Mouse (Mus musculus) megakaryocyte, embryonic 14.5 days (primary cell): ENCODE data around the gene Metap2. TPM values are rescaled to one million over a fixed set of nuclear protein-coding genes. Genes with fewer than 3 reads are reported as not detected.

Source experiments
- H3K27me3 ChIP-seq: replicated peaks from 2 replicates; pipeline ENCODE3; 2012; ENCODE audit warnings: inconsistent platforms
- H3K36me3 ChIP-seq: replicated peaks from 2 replicates; pipeline ENCODE3; 2012; ENCODE audit warnings: low read length, inconsistent platforms, mixed read lengths
- H3K4me1 ChIP-seq: 2 replicates; pipeline ENCODE4 v1.6.1; 2012; ENCODE audit warnings: inconsistent platforms
- H3K4me3 ChIP-seq: replicated peaks from 2 replicates; pipeline ENCODE3; 2012; ENCODE audit warnings: moderate library complexity, mild to moderate bottlenecking, inconsistent platforms
- H3K9me3 ChIP-seq: 2 replicates; pipeline ENCODE4 v1.6.1; 2012; ENCODE audit warnings: inconsistent platforms
- FLI1 ChIP-seq: IDR thresholded peaks from 2 replicates; pipeline ENCODE4 v1.6.1; 2012; ENCODE audit warnings: low read length, inconsistent platforms, mixed read lengths
- GATA1 ChIP-seq: IDR thresholded peaks from 3 replicates; pipeline ENCODE4 v1.6.1; 2012; ENCODE audit warnings: mixed read lengths, low read length, inconsistent platforms, borderline replicate concordance
- polyA plus RNA-seq: library from polyadenylated mRNA; stranded (reverse); fragments of >175 nt; gene quantifications from 2 replicates; pipeline ENCODE4 v1.2.3, GENCODE M21; 2012; ENCODE audit warnings: low replicate concordance; ENCODE audit not compliant: insufficient read depth

Gene Metap2
- polyA plus RNA-seq: 45.4 and 494 TPM in 2 replicates

DNA sequence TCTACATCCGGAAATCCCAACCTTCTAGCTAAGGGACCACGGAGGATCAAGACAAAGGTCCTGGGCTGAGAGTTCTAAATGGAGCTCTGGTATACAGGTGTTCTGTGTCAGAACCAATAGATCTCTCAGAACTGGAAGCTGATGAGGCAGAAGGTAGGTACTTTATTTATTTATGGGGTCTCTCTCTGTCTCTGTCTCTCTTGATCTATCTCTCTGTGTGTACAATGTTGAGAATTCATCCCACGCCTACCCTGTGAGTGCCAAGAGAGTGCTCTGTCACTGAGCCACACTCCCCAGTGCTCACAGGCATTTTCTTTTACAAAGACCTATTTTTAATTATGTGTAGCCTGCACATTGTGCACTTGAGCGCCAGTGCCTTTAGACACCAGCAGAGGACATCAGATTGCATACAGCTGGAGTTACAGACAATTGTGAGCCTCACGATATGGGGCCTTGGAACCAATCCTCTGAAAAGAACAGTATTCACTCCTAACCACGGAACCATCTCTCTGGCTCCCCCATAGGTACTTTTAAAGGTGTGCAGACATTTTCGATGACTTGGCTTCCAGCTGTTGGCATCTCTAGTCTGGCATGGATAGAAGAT lies at the start of gene Metap2:
Gene Metap2, minus strand, starts transcription at position 51 of the 604 bp plus-strand sequence.
- TF ChIP-seq GATA1 (no peak), FLI1 (no peak)
- Histone ChIP-seq H3K9me3 (no peaks in the 10 kb centered on the region), H3K27me3 (no peaks in the 10 kb centered on the region), H3K4me1 (no peaks in the 10 kb centered on the region), H3K36me3 (no peaks in the 10 kb centered on the region), H3K4me3 (no peak within 1 kb of the TSS)

DNA sequence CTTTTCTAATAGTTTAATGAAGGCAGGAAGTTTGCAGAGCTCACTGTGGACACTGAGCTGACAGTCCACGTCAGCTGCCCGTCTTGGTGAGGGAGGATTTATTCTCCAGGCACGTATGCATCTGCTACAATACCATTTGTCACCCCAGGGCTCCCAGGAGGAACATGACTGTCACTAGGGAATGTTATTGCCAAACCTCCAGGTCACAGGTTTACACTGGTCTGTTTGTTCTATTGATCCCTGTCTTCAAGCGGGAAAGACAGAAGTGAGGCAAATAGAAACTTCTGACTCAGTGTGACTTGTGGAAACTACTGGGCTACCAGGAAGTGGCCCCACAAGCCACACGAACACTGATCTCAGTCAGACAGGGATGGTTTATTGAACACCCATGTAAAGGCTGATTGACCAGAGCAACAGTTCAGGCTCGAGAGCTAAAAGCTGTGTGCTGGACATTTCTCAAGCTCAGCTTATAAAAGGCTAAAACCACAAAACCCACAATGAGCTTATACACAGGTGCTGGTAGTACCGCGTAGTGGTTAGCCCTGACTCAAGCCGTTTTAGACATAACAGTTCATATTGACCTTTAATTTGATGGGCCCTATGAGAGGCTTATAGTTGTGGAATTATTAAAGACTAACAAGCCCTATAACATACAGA lies 49.1 kb upstream of the Metap2 start:
- Histone ChIP-seq H3K4me1 (no peaks in the 10 kb centered on the region), H3K9me3 (no peaks in the 10 kb centered on the region), H3K4me3 (no peak overlapping the region), H3K27me3 (peaks cover 7% of the 10 kb centered on the region), H3K36me3 (no peaks in the 10 kb centered on the region)
- TF ChIP-seq FLI1 (no peak), GATA1 (no peak)

DNA sequence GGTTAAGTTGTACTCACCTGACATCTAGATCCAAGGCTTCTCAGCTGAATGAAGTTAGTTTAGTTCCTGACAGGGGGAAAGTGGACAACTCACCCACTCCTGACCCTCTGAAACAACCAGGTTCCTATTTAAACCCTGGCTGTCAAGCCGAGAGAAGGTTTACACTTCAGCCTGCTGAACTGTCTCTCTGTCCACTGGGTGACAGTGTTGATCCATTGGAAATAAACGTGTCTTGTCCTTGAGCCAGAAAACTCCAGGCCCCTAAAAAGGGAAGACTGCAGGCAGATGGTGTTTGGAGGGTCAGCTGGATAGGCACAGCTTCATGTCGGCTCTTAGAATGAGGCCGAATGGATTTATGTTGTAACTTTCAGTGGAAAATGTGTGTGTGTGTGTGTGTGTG lies 48.5 kb upstream of the Metap2 start:
- Histone ChIP-seq H3K4me3 (no peak overlapping the region), H3K9me3 (no peaks in the 10 kb centered on the region), H3K36me3 (no peaks in the 10 kb centered on the region), H3K27me3 (peaks cover 9% of the 10 kb centered on the region), H3K4me1 (no peaks in the 10 kb centered on the region)
- TF ChIP-seq GATA1 (no peak), FLI1 (no peak)

DNA sequence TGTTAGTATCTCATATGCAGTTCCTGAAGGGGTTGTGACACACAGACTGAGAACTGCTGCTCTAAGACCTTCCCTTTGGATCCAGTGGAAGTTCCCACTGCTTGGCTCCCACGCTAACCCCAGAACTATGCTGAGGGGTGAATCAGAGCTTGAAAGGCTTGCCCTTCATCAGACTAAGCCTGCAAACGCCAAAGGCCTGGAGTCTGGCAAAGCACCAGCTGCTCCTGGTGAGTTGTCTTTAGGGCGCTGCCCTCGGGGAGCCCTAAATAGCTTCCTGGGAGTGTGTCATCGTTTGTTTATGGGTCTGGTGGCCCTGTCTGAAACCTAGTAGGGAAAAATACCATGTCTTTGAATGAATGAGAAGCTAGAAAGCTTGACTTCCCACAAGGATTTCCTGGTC lies 47.3 kb upstream of the Metap2 start:
- Histone ChIP-seq H3K27me3 (peaks cover 8% of the 10 kb centered on the region), H3K9me3 (no peaks in the 10 kb centered on the region), H3K36me3 (no peaks in the 10 kb centered on the region), H3K4me3 (no peak overlapping the region), H3K4me1 (no peaks in the 10 kb centered on the region)
- TF ChIP-seq FLI1: no peak
- TF ChIP-seq GATA1: no peak

DNA sequence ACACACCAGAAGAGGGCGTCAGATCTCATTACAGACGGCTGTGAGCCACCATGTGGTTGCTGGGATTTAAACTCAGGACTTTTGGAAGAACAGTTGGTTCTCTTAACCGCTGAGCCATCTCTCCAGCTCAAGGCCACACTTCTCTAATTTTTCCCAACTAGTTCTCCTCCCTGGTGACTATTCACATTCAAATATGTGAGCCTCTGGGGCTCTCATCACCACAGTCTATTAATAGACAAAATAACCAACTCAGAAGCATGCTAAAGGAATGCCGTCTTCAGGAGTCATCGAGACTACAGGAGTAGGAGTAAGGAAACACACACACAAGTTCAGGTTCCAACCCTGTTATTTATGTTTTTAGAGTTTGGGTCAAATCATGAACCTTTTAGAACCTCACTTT lies 43.4 kb upstream of the Metap2 start:
- peaks cover 2% of the 10 kb centered on the region for H3K27me3 ChIP-seq
- TF ChIP-seq FLI1 (no peak), GATA1 (no peak)
- H3K4me3 ChIP-seq: no peak overlapping the region
- H3K36me3 ChIP-seq: no peaks in the 10 kb centered on the region
- no peaks in the 10 kb centered on the region for H3K4me1 ChIP-seq
- H3K9me3 ChIP-seq: no peaks in the 10 kb centered on the region

DNA sequence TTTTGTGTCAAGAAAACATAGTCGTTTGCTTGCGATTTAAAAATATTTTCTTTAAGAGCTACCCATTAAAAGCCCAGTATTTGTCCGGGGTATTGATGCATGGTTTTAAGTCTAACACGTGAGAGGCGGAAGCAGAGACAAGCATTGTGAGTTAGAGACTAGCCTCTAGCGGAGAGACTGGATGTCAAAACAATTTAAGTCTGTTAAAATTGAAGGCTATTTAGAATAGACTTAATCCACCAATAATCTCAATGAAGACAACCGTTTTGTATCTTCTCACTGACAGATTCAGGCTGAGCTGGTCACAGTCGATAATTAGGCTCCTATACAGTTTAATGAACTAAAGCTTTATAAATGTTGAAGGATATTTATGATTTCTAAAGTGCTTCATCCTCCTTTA lies 42.8 kb upstream of the Metap2 start:
- H3K9me3 ChIP-seq: no peaks in the 10 kb centered on the region
- H3K27me3 ChIP-seq: peaks cover 2% of the 10 kb centered on the region
- H3K4me1 ChIP-seq: no peaks in the 10 kb centered on the region
- H3K36me3 ChIP-seq: no peaks in the 10 kb centered on the region
- H3K4me3 ChIP-seq: no peak overlapping the region
- TF ChIP-seq FLI1 (no peak), GATA1 (no peak)

DNA sequence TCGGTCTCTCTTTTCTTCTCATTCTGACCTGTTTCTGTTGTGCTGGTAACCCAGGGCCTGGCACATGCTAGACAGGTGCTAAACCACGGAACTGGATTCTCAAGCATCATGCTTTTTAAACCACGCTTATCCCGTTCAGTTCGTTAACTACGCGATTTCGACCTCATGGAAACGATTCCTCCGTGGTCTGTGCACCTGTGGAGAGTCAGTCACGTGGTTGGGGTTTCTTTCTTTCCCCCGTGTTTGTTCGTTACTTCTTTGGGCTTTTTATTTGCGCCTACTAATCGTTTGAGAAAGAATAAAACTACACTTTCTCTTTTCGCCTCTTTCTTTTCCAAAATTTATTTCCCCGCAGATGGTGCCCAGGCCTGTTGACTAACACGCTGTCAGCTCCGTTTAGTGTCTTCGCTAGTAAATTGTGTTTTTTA lies 42.0 kb upstream of the Metap2 start:
- peaks cover 2% of the 10 kb centered on the region for H3K27me3 ChIP-seq
- no peaks in the 10 kb centered on the region for H3K9me3 ChIP-seq
- TF ChIP-seq FLI1: no peak
- no peak for TF ChIP-seq GATA1
- H3K4me1 ChIP-seq: no peaks in the 10 kb centered on the region
- H3K36me3 ChIP-seq: no peaks in the 10 kb centered on the region
- no peak overlapping the region for H3K4me3 ChIP-seq

DNA sequence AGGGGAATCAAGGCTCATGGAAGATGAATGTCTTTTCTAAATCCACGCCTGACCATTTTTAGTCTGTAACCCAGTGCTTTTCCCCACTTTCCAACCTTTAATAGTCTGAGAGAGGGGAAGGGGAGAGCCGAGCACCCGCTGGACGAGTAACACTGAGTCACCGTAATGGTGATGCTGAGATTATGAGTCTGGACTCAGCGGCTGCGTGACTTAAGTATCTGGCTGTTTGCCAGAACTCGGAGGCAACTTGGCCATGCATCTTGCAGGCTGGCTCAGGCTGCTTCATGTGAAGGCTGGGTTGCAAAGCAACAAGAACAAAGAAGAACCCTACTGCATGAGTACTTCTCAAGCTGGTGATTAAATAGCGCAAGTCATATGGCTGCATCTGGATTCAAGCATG lies 37.1 kb upstream of the Metap2 start:
- Histone ChIP-seq H3K27me3 (no peaks in the 10 kb centered on the region), H3K36me3 (no peaks in the 10 kb centered on the region), H3K9me3 (no peaks in the 10 kb centered on the region), H3K4me3 (no peak overlapping the region), H3K4me1 (no peaks in the 10 kb centered on the region)
- TF ChIP-seq GATA1 (no peak), FLI1 (no peak)

DNA sequence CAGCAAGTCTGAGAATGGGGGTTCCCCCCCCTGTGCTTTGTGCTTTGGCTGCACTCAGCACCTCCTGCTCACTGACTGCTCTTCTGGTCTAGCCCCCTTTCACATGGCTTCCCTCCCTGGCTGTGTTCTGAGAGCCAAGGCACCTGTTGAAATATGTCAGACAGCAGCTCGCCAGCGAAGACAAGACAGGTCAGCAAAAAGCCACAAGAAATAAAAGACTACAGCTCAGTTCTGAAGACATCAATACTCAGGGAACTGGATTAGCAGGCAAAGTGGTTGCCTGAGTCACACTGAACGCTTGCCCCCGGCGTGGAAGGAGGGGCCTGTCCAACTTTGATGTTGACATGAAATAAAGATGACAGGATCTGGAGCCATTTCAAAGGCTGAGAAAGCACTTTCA lies 36.0 kb upstream of the Metap2 start:
- Histone ChIP-seq H3K36me3 (no peaks in the 10 kb centered on the region), H3K27me3 (no peaks in the 10 kb centered on the region), H3K4me1 (no peaks in the 10 kb centered on the region), H3K4me3 (no peak overlapping the region), H3K9me3 (no peaks in the 10 kb centered on the region)
- TF ChIP-seq GATA1: no peak
- TF ChIP-seq FLI1: no peak

DNA sequence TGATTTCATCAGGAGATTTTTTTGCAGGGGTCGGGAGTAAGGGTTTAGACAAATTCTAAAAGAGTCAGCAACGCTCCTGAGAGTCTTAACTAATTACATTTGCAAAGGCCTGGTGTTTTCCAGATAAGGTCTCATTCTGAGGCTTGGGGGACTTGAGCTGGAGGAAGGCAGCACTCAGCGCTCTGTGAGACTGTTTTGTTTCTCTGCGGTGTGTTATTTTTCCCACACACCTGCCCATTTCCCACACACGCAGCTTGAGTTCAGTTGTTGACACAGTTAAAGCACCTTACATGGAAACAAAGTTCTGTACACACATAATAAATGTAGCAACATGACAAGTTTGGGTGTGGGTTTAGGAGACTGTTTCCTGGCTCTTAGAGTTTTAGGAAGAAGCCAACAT lies 35.1 kb upstream of the Metap2 start:
- Histone ChIP-seq H3K4me1 (no peaks in the 10 kb centered on the region), H3K27me3 (no peaks in the 10 kb centered on the region), H3K36me3 (no peaks in the 10 kb centered on the region), H3K9me3 (peaks cover 7% of the 10 kb centered on the region), H3K4me3 (no peak overlapping the region)
- no peak for TF ChIP-seq GATA1
- no peak for TF ChIP-seq FLI1
